Mouse (Mus musculus) urinary bladder, postnatal 4 days (tissue): ENCODE measurements around the gene C4b.
A peak's percentile ranks its signal among the peaks of the same experiment; 100 is the strongest.
"Not testable (repeated sequence)": the region's sequence is repeated elsewhere in the genome, so short reads cannot be mapped to it uniquely, and the experiment has no call there.

Source experiments
- DNase-seq, 2 experiments: peaks; one replicate each; pipeline ENCODE4 v3.0.0; 2021 to 2022; ENCODE audit warnings: low spot score in 2 of 2

C4b gene

GRCm38 (mm10) chr17:34743719-34744118 lies at the start of gene C4b:
C4b (minus strand) TSS chr17:34743882.
- DNase-seq = no peak

DNA sequence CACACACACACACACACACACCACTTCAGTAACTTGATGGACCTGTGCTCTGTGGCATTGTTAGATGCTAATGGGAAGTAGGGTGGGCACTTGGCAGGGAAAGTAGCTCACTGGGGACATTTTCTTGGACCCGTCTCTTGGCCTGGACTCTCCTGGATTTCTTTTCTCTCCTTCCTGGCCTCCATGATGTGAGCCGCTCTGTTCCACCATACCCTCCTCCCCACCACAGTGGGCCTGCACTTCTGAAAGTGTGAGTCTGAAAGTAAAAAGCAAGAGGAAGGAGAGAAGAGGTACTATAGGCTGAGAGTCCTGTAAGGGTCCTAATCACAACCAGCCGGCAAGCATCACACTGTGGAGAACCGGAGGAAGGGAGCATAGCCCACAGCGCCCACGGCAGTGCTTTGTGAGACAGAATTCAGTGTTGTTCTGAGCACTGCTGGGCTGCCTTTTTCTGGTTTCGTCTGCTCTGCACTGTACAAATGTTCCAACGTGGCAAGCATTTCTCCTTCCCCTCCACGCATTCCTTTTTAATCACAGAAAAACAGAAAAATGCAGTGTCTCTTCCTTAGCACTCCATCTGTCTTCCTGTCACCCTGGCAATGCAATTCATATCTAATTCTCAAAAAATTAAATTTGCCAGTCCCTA lies 34.1 kb upstream of the C4b start:
- no peak for DNase-seq

DNA sequence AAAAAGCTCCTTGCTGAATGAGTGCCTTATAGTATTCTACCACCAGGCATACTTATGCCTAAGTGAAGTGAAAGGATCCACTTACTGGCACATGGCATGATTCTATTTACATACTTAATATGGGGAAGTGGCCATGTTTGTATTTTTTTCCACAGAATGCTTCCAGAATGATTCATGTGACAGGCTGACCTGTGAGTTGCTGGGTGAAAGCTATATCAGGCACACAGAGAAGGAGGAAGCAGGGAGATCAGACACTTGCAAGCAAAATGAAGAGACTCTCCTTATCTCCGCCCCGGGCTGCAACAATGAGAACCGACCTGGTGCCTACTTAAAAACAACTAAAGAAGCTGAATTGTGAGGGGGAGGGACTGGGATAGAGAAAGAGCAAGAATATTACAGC lies 17.8 kb upstream of the C4b start:
- no peak for DNase-seq

- no peak for DNase-seq
Observed at GRCm38 (mm10) chr17:34746531-34746930, 2.8 kb upstream of the C4b start.

DNA sequence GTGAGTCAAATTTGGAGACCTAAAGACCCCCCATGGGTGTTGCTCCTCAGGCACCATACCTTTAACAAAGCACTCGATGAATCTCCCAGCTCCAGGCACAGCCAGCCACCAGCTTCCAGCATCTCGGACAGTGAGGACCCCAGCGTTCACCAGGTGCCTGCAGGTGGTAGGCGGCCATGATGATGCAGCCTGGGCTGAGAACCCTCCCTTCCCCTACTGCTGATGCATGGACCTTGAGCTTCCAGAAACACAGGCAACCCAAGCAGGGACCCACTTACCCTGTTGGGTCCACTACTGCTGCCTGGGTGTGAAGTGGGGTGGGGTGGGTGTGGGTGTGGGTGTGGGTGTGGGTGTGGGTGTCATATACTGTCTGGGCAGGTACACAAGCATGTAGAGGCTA lies 1.5 kb upstream of the C4b start:
- not testable (repeated sequence) for DNase-seq

GRCm38 (mm10) chr17:34744611-34745010 lies 929 bp upstream of the C4b start:
- DNase-seq = not testable (repeated sequence)

DNA sequence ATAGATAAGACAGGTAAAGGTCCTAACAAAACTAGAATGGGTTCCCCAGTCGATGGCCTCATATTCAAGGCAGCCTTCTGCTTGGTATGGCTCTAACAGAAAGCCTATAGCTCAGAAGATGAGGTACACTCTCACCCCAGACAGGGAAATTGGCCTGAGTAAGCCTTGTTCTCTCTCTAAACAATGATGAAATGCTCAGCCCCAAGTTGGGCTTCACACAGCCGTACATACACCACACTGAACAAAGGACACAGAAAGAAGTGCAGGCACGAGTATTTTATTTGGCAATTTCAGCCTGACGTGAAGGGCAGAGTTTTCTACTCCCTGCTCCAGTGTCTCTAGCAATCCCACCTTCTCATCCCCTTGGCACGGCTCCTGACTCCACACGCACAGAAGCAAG lies 524 bp upstream of the C4b start:
- no peak for DNase-seq

DNA sequence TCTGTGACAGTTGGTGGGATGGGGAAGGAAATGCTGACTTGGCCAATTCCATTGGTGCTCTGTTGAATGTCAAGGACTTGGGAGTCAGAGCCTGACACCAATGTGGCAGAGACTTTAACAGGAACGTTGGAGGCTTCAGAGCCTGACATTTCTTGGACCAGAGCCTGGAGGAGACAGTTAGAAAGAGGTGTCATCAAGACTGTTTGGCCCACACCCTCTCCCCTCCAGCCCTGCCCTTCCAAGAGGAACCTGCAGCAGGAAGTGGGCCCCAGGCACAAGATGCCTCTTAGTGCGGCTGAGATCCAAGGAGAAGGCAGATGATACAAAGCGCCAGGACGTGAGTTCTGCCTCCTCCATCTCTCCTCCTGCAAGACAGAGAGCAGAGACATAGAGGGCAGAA lies 3.4 kb downstream of the C4b start:
- DNase-seq = no peak

DNA sequence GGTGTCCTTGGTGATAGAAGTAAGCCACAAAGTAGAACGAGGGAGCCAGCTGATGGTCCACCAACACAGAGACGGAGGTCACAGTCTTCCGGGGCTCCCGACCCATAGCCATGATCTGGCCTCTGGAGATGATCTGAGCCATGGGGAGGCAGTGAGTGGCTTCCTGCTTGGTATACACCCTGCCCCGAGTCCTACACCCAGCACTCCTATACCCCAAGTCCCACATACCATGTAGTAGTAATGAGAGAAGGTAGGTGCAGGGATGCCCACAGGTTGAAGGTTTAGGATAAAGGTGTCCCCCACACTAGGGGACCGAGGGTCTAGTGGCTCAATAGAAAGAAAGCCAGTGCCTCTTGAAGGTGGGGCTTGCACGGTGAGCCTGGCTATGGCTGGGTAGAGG lies 4.0 kb downstream of the C4b start:
- not testable (repeated sequence) for DNase-seq

- DNase-seq = not testable (repeated sequence)
Observed at GRCm38 (mm10) chr17:34737466-34737865, 6.2 kb downstream of the C4b start.

DNA sequence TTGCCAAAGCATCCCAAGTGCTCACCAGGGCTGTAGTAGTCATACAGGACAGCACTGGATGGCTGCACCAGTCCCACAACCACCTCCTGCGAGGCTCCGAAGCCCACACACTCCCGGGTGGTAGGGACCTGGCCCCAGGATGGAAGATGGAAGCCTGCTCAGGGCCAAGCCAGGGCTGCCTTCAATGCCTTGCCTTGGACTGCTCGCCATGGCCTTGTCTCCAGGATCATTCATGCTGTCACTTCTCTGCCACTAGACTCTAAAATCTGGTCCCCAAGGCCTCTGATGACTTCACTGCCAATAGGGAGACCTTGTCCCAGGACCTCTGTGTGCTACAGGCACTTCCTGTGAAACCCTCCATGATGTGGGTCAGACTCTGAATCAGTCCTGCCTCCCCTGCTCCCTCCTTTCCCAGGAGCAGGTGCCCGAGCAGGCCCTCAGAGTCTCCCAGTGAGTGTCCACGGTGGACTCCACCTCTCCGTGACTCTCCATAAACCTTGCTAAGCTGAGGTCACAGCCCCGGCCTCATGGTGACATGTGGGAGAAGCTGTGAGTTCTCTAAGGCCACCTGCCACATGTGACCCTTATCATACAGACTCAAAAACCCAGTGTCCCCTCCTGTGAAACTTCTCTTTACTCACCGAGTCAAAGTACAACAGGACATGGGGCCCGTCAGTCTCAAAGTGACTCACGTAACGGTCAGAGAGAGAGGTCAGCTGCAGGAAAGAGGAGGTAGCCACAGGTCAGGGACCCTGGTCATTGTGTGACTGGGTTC lies 13.7 kb downstream of the C4b start:
- not testable (repeated sequence) for DNase-seq

DNA sequence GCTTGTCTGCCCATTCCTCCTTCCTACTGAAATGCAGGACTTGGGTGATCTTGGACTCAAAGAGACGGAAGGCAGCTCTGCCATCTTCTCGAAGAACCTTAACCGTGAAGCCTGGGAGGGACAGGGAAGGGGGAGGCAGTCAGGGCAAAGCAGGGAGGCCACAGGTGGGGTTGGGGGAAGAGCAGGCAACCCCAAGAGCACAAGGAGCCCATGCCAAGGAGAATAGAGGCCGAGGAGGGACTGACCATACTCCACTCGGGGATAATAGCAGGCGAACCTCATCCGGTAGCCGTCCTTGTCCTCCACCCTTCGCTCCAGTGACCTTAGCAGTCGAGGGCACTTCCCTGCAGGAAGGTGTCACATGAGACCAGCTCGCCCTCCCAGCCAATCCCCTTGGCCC lies 14.5 kb downstream of the C4b start:
- DNase-seq = not testable (repeated sequence)

- no peak for DNase-seq
Observed at GRCm38 (mm10) chr17:34727887-34728286, 15.8 kb downstream of the C4b start.

DNA sequence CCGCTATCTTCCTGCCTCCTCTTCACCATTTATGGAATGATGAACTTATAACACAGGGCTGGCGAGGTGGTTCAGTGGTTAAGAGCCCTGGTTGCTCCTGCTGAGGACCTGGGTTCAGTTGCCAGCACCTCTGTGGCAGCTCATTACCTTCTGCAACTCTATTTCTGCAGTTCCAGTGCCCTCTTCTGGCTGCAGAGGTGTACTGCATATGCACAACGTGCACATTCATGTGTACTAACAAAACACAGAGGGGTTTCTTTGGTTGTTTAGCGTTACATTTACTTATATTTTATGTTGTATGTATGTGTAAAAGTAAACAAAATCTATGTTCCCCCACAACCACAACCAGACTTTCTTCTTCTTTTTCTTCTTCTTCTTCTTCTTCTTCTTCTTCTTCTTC lies 20.6 kb downstream of the C4b start:
- no peak for DNase-seq

- not testable (repeated sequence) for DNase-seq
Observed at GRCm38 (mm10) chr17:34722238-34722637, 21.4 kb downstream of the C4b start.

GRCm38 (mm10) chr17:34719886-34720285 lies 23.8 kb downstream of the C4b start:
- DNase-seq = not testable (repeated sequence)

DNA sequence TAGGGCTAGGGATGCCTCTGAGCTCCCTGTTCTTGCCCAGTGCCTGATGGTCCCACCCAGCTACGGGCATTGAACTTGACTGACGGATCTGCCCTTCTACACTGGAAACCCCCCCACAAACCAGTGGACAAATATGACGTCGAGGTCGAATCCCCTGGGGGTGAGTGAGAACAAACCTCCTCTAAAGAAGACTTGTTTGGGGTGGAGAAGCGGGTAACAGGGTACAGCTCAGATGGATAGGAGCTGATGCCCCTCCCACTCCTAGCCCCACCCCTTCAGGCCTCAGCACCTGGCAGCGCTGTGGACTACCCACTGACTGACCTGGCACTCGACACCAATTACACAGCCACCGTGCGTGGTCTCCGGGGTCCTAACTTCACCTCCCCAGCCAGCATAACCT lies 26.3 kb downstream of the C4b start:
- DNase-seq = no peak

- no peak for DNase-seq
Observed at GRCm38 (mm10) chr17:34716247-34716646, 27.4 kb downstream of the C4b start.

GRCm38 (mm10) chr17:34715451-34715850 lies 28.2 kb downstream of the C4b start:
- DNase-seq = not testable (repeated sequence)

GRCm38 (mm10) chr17:34714908-34715445 lies 28.7 kb downstream of the C4b start:
- not testable (repeated sequence) for DNase-seq

DNA sequence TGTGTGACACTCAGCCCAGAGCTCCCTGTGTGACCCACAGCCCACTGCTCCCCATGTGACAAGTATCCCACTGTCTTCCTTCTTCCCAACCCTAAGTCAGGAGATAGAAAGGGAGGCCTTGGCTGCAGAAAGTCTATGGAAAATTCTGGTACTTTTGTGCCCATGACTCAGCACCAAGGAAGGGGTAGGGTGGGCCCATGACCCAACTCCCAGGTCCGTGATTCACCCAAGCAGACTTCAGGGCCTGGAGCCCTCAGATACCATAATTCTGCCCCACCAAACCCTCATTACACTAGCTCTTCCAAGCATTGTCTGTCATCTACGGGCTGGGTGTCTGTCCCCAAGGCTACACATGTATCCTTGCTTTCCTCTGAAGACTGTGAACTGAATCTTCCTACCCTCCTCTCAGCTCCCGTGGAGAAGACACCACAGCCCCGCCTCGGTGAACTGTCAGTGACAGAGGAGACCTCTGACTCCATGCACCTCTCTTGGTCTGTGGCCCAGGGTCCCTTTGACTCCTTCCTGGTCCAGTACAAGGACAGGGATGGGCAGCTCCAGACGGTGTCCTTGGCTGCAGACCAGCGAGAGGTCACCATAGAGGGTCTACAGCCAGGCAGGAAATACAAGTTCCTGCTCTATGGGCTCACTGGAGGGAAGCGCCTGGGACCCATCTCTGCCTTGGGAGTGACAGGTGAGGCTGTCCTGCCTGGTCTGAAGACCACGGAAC lies 29.3 kb downstream of the C4b start:
- DNase-seq = not testable (repeated sequence)

GRCm38 (mm10) chr17:34712951-34713350 lies 30.7 kb downstream of the C4b start:
- DNase-seq = peak; percentile 48 to 79
